Mouse (Mus musculus) cerebellum, adult 2 months (tissue): ENCODE results near the gene Igfals.

Experiments
- CTCF ChIP-seq: fragments of 200-500 bp; IDR thresholded peaks from 2 replicates; pipeline ENCODE4 v1.5.1; 2011; ENCODE audit warnings: low read depth, mild to moderate bottlenecking, control low read depth, low read length, moderate library complexity, borderline replicate concordance; ENCODE audit not compliant: insufficient read depth
- POLR2A ChIP-seq: fragments of 200-500 bp; IDR thresholded peaks from 2 replicates; pipeline ENCODE4 v1.6.1; 2011; ENCODE audit warnings: low read length, control low read depth, borderline replicate concordance; ENCODE audit not compliant: insufficient read depth

DNA sequence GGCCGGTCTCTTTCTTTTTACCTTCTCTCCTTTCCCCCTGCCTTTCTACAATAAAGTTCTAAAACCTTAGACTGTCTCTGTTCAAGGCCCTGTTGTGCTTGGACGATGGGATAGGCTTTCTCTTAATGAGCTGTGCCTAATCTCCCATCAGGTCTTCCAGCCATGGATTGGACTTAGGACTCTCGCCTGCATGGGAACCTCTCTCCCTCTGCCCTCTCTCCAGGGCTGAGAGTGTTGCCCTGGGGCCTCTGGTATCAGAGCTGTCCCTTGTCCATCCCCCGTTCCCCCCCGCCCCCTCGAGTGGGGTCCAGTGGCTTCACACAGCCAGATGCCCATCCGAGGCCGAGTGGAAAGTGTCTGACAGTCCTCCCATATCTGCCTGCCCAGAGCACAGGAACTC, 9.2 kb downstream of the Igfals start:
- TF ChIP-seq CTCF (no peak), POLR2A (no peak)
